Mouse (Mus musculus): ENCODE data around the gene Hic1.

GRCm38 (mm10) chr11:75147846-75148168 lies 21.5 kb downstream of the Hic1 start:
- no peak for TF ChIP-seq CTCF (IDR thresholded peaks at IDR 0.05; ENCODE audit: borderline replicate concordance, control insufficient read depth, extremely low read depth, insufficient read depth, low read length, poor library complexity)
- no peak for TF ChIP-seq POLR2A (IDR thresholded peaks at IDR 0.05; ENCODE audit: control insufficient read depth, extremely low read depth, insufficient read depth, low read length, poor library complexity)
